Mouse (Mus musculus) myocyte (in vitro differentiated cells): ENCODE results near the gene Cldn15. TPM values are rescaled to one million over a fixed set of nuclear protein-coding genes. Genes with fewer than 3 reads are reported as not detected.

ENCODE experiments used
- H3K27me3 ChIP-seq: one replicate; pipeline ENCODE4 v1.6.1; 2011; ENCODE audit not compliant: control insufficient read depth, insufficient read depth, insufficient read length
- H3K36me3 ChIP-seq: one replicate; pipeline ENCODE4 v1.6.1; 2011; ENCODE audit not compliant: control insufficient read depth, insufficient read depth
- H3K4me2 ChIP-seq: one replicate; pipeline ENCODE4 v1.6.1; 2011; ENCODE audit warnings: low read depth, control low read depth
- H3K4me3 ChIP-seq: one replicate; pipeline ENCODE4 v1.5.1; 2011; ENCODE audit warnings: mild to moderate bottlenecking, control low read depth, moderate library complexity
- H3K79me2 ChIP-seq: one replicate; pipeline ENCODE4 v1.6.1; 2011; ENCODE audit not compliant: control insufficient read depth, insufficient read depth
- H3ac ChIP-seq: one replicate; pipeline ENCODE4 v1.6.1; 2011; ENCODE audit not compliant: control insufficient read depth, insufficient read length
- CEBPB ChIP-seq: IDR thresholded peaks from 2 replicates; pipeline ENCODE4 v1.6.1; 2011; ENCODE audit warnings: mild to moderate bottlenecking, moderate library complexity; ENCODE audit not compliant: poor library complexity, insufficient read depth, severe bottlenecking
- E2F4 ChIP-seq: IDR thresholded peaks from one replicate; pipeline ENCODE4 v1.6.1; 2011; ENCODE audit warnings: mild to moderate bottlenecking, control low read depth, moderate library complexity; ENCODE audit not compliant: insufficient read depth
- MAX ChIP-seq: IDR thresholded peaks from one replicate; pipeline ENCODE4 v1.6.1; 2011; ENCODE audit warnings: low read depth, mild to moderate bottlenecking, control low read depth
- MYOD1 ChIP-seq, 3 experiments: IDR thresholded peaks; one replicate each; pipeline ENCODE4 v1.6.1; 2011; ENCODE audit warnings: control low read depth in 2 of 3, low read depth in 2 of 3, mild to moderate bottlenecking in 2 of 3, moderate library complexity in 1 of 3; ENCODE audit not compliant: insufficient read length in 2 of 3, control insufficient read depth in 1 of 3
- MYOG ChIP-seq, 3 experiments: IDR thresholded peaks; one replicate each; pipeline ENCODE4 v1.6.1; 2011; ENCODE audit warnings: control low read depth in 2 of 3, low read depth in 2 of 3, mild to moderate bottlenecking in 2 of 3; ENCODE audit not compliant: insufficient read length in 2 of 3, control insufficient read depth in 1 of 3, insufficient read depth in 1 of 3
- POLR2A ChIP-seq: IDR thresholded peaks from one replicate; pipeline ENCODE4 v1.6.1; 2011; ENCODE audit warnings: low read depth, mild to moderate bottlenecking, control low read depth, moderate library complexity; ENCODE audit not compliant: insufficient read length
- POLR2AphosphoS2 ChIP-seq: IDR thresholded peaks from one replicate; pipeline ENCODE4 v1.6.1; 2011; ENCODE audit warnings: low read depth, control low read depth; ENCODE audit not compliant: insufficient read length
- REST ChIP-seq: IDR thresholded peaks from one replicate; pipeline ENCODE4 v1.6.1; 2011; ENCODE audit warnings: mild to moderate bottlenecking, control low read depth, moderate library complexity; ENCODE audit not compliant: insufficient read depth, insufficient read length
- SRF ChIP-seq: IDR thresholded peaks from one replicate; pipeline ENCODE4 v1.6.1; 2011; ENCODE audit warnings: low read depth; ENCODE audit not compliant: control insufficient read depth, insufficient read length
- TCF12 ChIP-seq: IDR thresholded peaks from one replicate; pipeline ENCODE4 v1.6.1; 2011; ENCODE audit warnings: mild to moderate bottlenecking, control low read depth; ENCODE audit not compliant: poor library complexity, insufficient read depth, severe bottlenecking
- TCF3 ChIP-seq: IDR thresholded peaks from one replicate; pipeline ENCODE4 v1.6.1; 2011; ENCODE audit warnings: low read depth, control low read depth; ENCODE audit not compliant: insufficient read length
- USF1 ChIP-seq: IDR thresholded peaks from one replicate; pipeline ENCODE4 v1.6.1; 2011; ENCODE audit warnings: low read depth, mild to moderate bottlenecking, control low read depth, moderate library complexity
- polyA plus RNA-seq: library from polyadenylated mRNA; unstranded; fragments of >200 nt; fragmentation: generic; extraction: Trizol; gene quantifications from one replicate; pipeline ENCODE4 v1.2.1, GENCODE M21; 2012; ENCODE audit warnings: missing spikeins

The Cldn15 gene
- polyA plus RNA-seq, 1 experiment = 0.23 TPM

DNA sequence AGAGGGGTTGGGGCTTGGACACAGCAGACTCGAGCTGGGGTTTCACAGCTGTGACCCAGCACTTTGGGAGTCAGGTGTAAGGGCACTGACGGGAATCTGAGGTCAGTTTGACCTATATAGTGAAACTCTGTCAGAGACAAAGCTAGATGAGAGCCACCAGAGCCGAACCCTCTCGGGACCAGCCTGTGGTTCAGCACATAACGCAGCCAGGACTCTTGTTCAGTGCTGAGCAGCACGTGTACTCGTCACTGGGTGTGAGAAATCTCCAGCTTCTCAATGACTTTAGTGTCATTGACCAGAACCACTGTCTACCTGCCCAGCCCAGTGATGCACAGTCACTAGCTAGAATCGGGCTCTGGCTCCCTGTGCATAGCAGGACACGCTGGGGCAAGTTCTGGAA is 43.6 kb upstream of the Cldn15 start:
- Histone ChIP-seq H3K4me3 (no peak overlapping the region), H3K27me3 (no peaks in the 10 kb centered on the region), H3K79me2 (no peaks in the 10 kb centered on the region), H3K36me3 (no peaks in the 10 kb centered on the region), H3ac (no peak overlapping the region), H3K4me2 (no peak overlapping the region)
- no peak for TF ChIP-seq TCF12
- no peak for TF ChIP-seq MAX
- TF ChIP-seq TCF3 = no peak
- TF ChIP-seq MYOG (IDR thresholded peaks at IDR 0.05; ENCODE audit: control insufficient read depth in 1 of 3, insufficient read depth in 1 of 3, insufficient read length in 2 of 3, low read depth in 2 of 3) = no peak
- no peak for TF ChIP-seq CEBPB
- no peak for TF ChIP-seq POLR2A
- no peak for TF ChIP-seq USF1
- TF ChIP-seq MYOD1 (IDR thresholded peaks at IDR 0.05; ENCODE audit: control insufficient read depth in 1 of 3, insufficient read length in 2 of 3, low read depth in 2 of 3) = no peak
- TF ChIP-seq REST = no peak
- no peak for TF ChIP-seq POLR2AphosphoS2
- no peak for TF ChIP-seq SRF
- no peak for TF ChIP-seq E2F4

DNA sequence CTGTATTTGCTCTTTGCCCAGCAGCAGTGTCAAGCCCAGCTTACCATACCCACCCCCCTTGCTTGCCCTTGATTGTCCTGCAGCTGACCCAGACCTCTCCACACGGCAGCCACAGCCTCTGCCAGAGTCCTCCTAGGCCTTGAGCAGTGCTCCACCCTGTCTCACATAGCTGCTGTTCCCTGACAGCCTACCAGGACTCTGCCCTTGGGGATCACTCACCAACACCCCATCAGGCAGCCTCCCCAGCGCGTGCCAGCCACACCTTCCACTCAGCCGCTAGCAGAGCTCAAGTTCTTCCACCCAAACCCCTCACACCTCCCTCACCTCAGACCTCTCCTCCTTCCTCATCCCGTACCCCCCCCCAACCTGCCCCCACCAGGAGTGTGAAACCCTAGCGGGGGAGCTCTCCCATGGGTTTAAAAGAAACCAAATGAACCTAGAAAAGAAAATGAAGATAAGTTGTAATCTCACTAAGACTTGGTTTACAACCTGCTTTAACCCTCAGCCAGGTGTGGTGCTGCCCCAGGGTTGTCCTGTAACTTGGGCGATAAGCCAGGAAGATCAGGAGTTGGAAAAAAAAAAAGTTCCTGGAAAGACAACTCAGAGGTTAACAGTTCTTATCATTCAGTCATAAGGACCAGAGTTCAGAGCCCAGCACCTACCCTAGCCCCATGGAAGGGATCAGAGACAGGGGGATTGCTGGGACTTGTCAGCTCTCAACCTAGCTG is 42.5 kb upstream of the Cldn15 start:
- Histone ChIP-seq H3K4me2 (no peak overlapping the region), H3K79me2 (no peaks in the 10 kb centered on the region), H3K36me3 (no peaks in the 10 kb centered on the region), H3K27me3 (no peaks in the 10 kb centered on the region), H3K4me3 (no peak overlapping the region), H3ac (no peak overlapping the region)
- TF ChIP-seq REST = no peak
- TF ChIP-seq CEBPB = no peak
- no peak for TF ChIP-seq MYOG (IDR thresholded peaks at IDR 0.05; ENCODE audit: control insufficient read depth in 1 of 3, insufficient read depth in 1 of 3, insufficient read length in 2 of 3, low read depth in 2 of 3)
- TF ChIP-seq USF1 = no peak
- TF ChIP-seq POLR2AphosphoS2 = no peak
- no peak for TF ChIP-seq SRF
- no peak for TF ChIP-seq TCF3

DNA sequence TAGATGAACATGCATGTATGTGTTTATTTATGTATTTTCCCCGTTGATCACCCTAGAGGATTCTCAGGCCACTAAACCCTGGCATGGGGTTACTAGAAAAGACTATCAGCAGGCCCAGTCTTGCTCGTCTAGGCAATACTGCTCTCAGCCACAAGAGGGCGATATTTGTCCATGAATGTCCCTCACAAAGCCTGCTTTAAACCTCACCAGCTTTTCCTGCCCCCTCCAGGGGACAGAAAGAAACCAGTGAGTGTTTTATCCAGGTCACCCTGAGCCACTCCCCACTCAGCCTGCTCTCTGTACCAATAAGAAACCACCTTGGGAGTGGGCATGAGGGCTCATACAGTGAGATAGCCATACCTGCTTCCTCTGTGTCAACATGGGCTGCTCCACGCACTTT is 37.3 kb upstream of the Cldn15 start:
- Histone ChIP-seq H3K4me3 (no peak overlapping the region), H3K36me3 (no peaks in the 10 kb centered on the region), H3K4me2 (no peak overlapping the region), H3K27me3 (no peaks in the 10 kb centered on the region), H3ac (no peak overlapping the region), H3K79me2 (no peaks in the 10 kb centered on the region)
- TF ChIP-seq SRF (no peak), CEBPB (no peak), TCF3 (no peak), REST (no peak), MAX (no peak), TCF12 (no peak), E2F4 (no peak)

DNA sequence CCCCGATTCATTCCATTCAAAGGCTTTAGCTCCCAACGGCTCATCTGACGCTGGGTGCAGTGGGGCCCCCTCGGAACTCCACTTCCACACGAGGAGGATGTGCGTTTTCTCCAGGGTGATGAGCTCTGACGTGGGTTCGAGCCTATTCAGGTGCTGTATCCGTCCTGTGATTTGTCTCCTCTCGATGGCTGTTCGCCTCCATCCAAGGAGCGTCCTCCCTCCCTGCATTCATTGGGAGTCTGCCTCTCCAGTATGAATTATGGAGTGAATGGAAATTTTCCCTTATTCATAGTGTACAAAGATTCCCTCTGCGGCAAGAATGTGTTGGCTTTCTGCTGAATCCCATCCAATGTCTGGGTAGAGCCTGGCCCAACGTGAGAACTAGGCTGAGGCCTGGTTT is 34.5 kb upstream of the Cldn15 start:
- TF ChIP-seq E2F4 (no peak), MYOG (IDR thresholded peaks at IDR 0.05; ENCODE audit: control insufficient read depth in 1 of 3, insufficient read depth in 1 of 3, insufficient read length in 2 of 3, low read depth in 2 of 3) (no peak), MYOD1 (IDR thresholded peaks at IDR 0.05; ENCODE audit: control insufficient read depth in 1 of 3, insufficient read length in 2 of 3, low read depth in 2 of 3) (no peak), POLR2AphosphoS2 (no peak), MAX (no peak), TCF3 (no peak), POLR2A (no peak), SRF (no peak), USF1 (no peak), TCF12 (no peak), REST (no peak), CEBPB (no peak)
- H3K79me2 ChIP-seq = no peaks in the 10 kb centered on the region
- no peak overlapping the region for H3ac ChIP-seq
- no peak overlapping the region for H3K4me2 ChIP-seq
- no peak overlapping the region for H3K4me3 ChIP-seq
- no peaks in the 10 kb centered on the region for H3K27me3 ChIP-seq
- H3K36me3 ChIP-seq = no peaks in the 10 kb centered on the region

DNA sequence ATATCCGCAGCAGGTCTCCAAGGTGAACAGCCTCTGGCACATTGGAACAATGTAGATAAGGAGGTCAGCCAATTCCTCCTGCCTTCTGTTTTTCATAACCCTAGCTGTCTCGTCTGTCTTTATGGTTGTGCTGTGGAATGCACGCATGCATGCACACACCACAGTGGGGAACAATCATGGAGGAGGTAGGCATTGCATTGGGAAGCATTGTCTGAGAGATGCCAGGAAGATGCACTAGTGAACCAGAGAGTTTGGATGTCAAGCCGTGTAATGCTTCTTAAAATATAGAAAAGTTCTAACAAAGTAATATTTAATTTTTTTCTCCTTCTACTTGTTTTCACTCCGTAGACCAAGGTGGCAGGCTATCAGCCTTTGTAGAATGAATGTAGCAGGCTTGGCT is 33.5 kb upstream of the Cldn15 start:
- Histone ChIP-seq H3ac (no peak overlapping the region), H3K79me2 (no peaks in the 10 kb centered on the region), H3K27me3 (no peaks in the 10 kb centered on the region), H3K4me3 (no peak overlapping the region), H3K36me3 (no peaks in the 10 kb centered on the region), H3K4me2 (no peak overlapping the region)
- TF ChIP-seq USF1 (no peak), CEBPB (no peak), TCF3 (no peak), MYOD1 (IDR thresholded peaks at IDR 0.05; ENCODE audit: control insufficient read depth in 1 of 3, insufficient read length in 2 of 3, low read depth in 2 of 3) (no peak), REST (no peak), E2F4 (no peak), SRF (no peak), TCF12 (no peak), MAX (no peak), MYOG (IDR thresholded peaks at IDR 0.05; ENCODE audit: control insufficient read depth in 1 of 3, insufficient read depth in 1 of 3, insufficient read length in 2 of 3, low read depth in 2 of 3) (no peak), POLR2A (no peak), POLR2AphosphoS2 (no peak)
